In genomic region chr10:102155853-102156252, GRCm38 (mm10) we compare ENCODE assay signal across 20 mouse cellular contexts.
A peak's percentile ranks its signal among the peaks of the same experiment; 100 is the strongest.
DNase-seq lines count a peak whose midpoint lies in the region; ATAC-seq and TF ChIP-seq lines count a peak whose summit lies in the region.
"Had no signal": no experiment of that assay in that cellular context is flagged by ENCODE, and none has a peak within 500 bp of the region (broad histone marks: within the 10 kb centered on the region; RNA-seq: fewer than 3 reads in every experiment).

No protein-coding gene starts in this region.

- peak; percentile 30 for TF ChIP-seq CTCF in Patski (IDR thresholded peaks at IDR 0.05)

- in situ Hi-C loops in Patski (cut with MboI; ENCODE audit: low pct_unique_long_range_greater_than_20kb): no loop called here

- DNase-seq in hindbrain, embryonic 11.5 days (ENCODE audit: low spot score): peak; percentile 18
- no peak for DNase-seq in midbrain, embryonic 10.5 days (ENCODE audit: low spot score)
- DNase-seq in Patski (ENCODE audit: low read depth, low spot score): no peak
- DNase-seq in left cerebral cortex, adult 11 months (ENCODE audit: low spot score): no peak
- DNase-seq: adrenal gland, adult 2 months; cerebellum, adult 9-10 months; heart, adult 18-20 months; kidney, adult 2 months; right cerebral cortex, adult 18-20 months; spleen, adult 18-20 months had no signal

- no peak overlapping the region for H3K4me3 ChIP-seq in hindbrain, embryonic 11.5 days (ENCODE audit: low read depth, low read length)
- no peak overlapping the region for H3K4me3 ChIP-seq in hindbrain, embryonic 16.5 days (ENCODE audit: low read length)
- H3K4me3 ChIP-seq in midbrain, embryonic 12.5 days: no peak overlapping the region
- no peak overlapping the region for H3K4me3 ChIP-seq in midbrain, embryonic 10.5 days
- H3K4me3 ChIP-seq: hindbrain, embryonic 12.5 days; left cerebral cortex, adult 2 months; limb, embryonic 12.5 days; liver, embryonic 15.5 days; stomach, embryonic 15.5 days had no signal

- CTCF ChIA-PET in Patski (lab: Charles Lee): no interaction called here

- no peak overlapping the region for H3K9ac ChIP-seq in hindbrain, embryonic 11.5 days (ENCODE audit: low read depth, low read length)
- no peak overlapping the region for H3K9ac ChIP-seq in hindbrain, embryonic 16.5 days (ENCODE audit: low read depth, low read length)
- no peak overlapping the region for H3K9ac ChIP-seq in midbrain, embryonic 12.5 days (replicated peaks)
- H3K9ac ChIP-seq: hindbrain, embryonic 12.5 days; limb, embryonic 12.5 days; liver, embryonic 15.5 days; stomach, embryonic 15.5 days had no signal

- H3K36me3 ChIP-seq in hindbrain, embryonic 11.5 days (ENCODE audit: control insufficient read depth, insufficient read depth, low read length): no peaks in the 10 kb centered on the region
- no peaks in the 10 kb centered on the region for H3K36me3 ChIP-seq in hindbrain, embryonic 16.5 days (ENCODE audit: control insufficient read depth, insufficient read depth, low read length)
- H3K36me3 ChIP-seq in midbrain, embryonic 12.5 days: no peaks in the 10 kb centered on the region
- H3K36me3 ChIP-seq in midbrain, embryonic 10.5 days: no peaks in the 10 kb centered on the region
- H3K36me3 ChIP-seq: hindbrain, embryonic 12.5 days; limb, embryonic 12.5 days; liver, embryonic 15.5 days; stomach, embryonic 15.5 days had no signal

- no peaks in the 10 kb centered on the region for H3K4me1 ChIP-seq in hindbrain, embryonic 11.5 days (replicated peaks; ENCODE audit: control insufficient read depth, insufficient read depth, low read length)
- no peaks in the 10 kb centered on the region for H3K4me1 ChIP-seq in hindbrain, embryonic 16.5 days (ENCODE audit: control insufficient read depth, insufficient read depth, low read depth, low read length)
- no peaks in the 10 kb centered on the region for H3K4me1 ChIP-seq in midbrain, embryonic 12.5 days
- H3K4me1 ChIP-seq in midbrain, embryonic 10.5 days: 0 out of 2 replicates have a peak, but pooled peaks cover 5% of the 10 kb centered on the region
- H3K4me1 ChIP-seq: hindbrain, embryonic 12.5 days; limb, embryonic 12.5 days; liver, embryonic 15.5 days; stomach, embryonic 15.5 days had no signal

- POLR2A ChIA-PET in Patski (lab: Charles Lee): no interaction called here

- no peaks in the 10 kb centered on the region for H3K9me3 ChIP-seq in hindbrain, embryonic 11.5 days (ENCODE audit: control insufficient read depth, low read length)
- H3K9me3 ChIP-seq in hindbrain, embryonic 16.5 days (ENCODE audit: control insufficient read depth, low read length): no peaks in the 10 kb centered on the region
- H3K9me3 ChIP-seq in midbrain, embryonic 12.5 days: no peaks in the 10 kb centered on the region
- H3K9me3 ChIP-seq in midbrain, embryonic 10.5 days (replicated peaks): no peaks in the 10 kb centered on the region
- H3K9me3 ChIP-seq: hindbrain, embryonic 12.5 days; limb, embryonic 12.5 days; liver, embryonic 15.5 days; stomach, embryonic 15.5 days had no signal

- H3K4me2 ChIP-seq in hindbrain, embryonic 11.5 days (replicated peaks; ENCODE audit: low read depth, low read length): no peak overlapping the region
- H3K4me2 ChIP-seq in hindbrain, embryonic 16.5 days (ENCODE audit: low read length): no peak overlapping the region
- no peak overlapping the region for H3K4me2 ChIP-seq in midbrain, embryonic 12.5 days (replicated peaks)
- H3K4me2 ChIP-seq: hindbrain, embryonic 12.5 days; limb, embryonic 12.5 days; liver, embryonic 15.5 days; stomach, embryonic 15.5 days had no signal

- ATAC-seq in hindbrain, embryonic 11.5 days (ENCODE audit: low FRiP score): no peak
- no peak for ATAC-seq in hindbrain, embryonic 16.5 days
- peak; percentile 35; the same call in 1 of the 2 replicates for ATAC-seq in midbrain, embryonic 12.5 days (ENCODE audit: low FRiP score, low read depth)
- no peak for ATAC-seq in Patski
- 0 out of 2 replicates have a peak, but pooled peaks have one; percentile 55 for ATAC-seq in megakaryocyte-erythroid progenitor cell, adult 5-6 weeks (replicated peaks; ENCODE audit: low FRiP score, low TSS enrichment, poor library complexity, severe bottlenecking)

- 39% methylated on average over 1 of the region's 1 CpGs for WGBS in hindbrain, embryonic 11.5 days
- WGBS in hindbrain, embryonic 16.5 days: 41% methylated on average over 1 of the region's 1 CpGs
- 29% methylated on average over 1 of the region's 1 CpGs for WGBS in midbrain, embryonic 12.5 days
- 48% methylated on average over 1 of the region's 1 CpGs for WGBS in midbrain, embryonic 10.5 days

- H3K27me3 ChIP-seq in hindbrain, embryonic 11.5 days (ENCODE audit: control insufficient read depth, insufficient read depth, low read length): no peaks in the 10 kb centered on the region
- no peaks in the 10 kb centered on the region for H3K27me3 ChIP-seq in hindbrain, embryonic 16.5 days (replicated peaks; ENCODE audit: control insufficient read depth, insufficient read depth, low read length)
- no peaks in the 10 kb centered on the region for H3K27me3 ChIP-seq in midbrain, embryonic 12.5 days
- H3K27me3 ChIP-seq in midbrain, embryonic 10.5 days (ENCODE audit: low read depth, poor library complexity, severe bottlenecking): no peaks in the 10 kb centered on the region
- peaks cover 7% of the 10 kb centered on the region for H3K27me3 ChIP-seq in Patski
- H3K27me3 ChIP-seq: CH12.LX; hindbrain, embryonic 12.5 days; limb, embryonic 12.5 days; liver, embryonic 15.5 days; stomach, embryonic 15.5 days had no signal

- no peak overlapping the region for H3K27ac ChIP-seq in hindbrain, embryonic 11.5 days (ENCODE audit: low read depth, low read length)
- no peak overlapping the region for H3K27ac ChIP-seq in hindbrain, embryonic 16.5 days (ENCODE audit: low read depth, low read length)
- no peak overlapping the region for H3K27ac ChIP-seq in midbrain, embryonic 12.5 days (replicated peaks)
- H3K27ac ChIP-seq in midbrain, embryonic 10.5 days (replicated peaks): no peak overlapping the region
- H3K27ac ChIP-seq: hindbrain, embryonic 12.5 days; left cerebral cortex, adult 2 months; limb, embryonic 12.5 days; liver, embryonic 15.5 days; macrophage; stomach, embryonic 15.5 days had no signal

Comparison
In these comparisons a context has a peak if more than half of its experiments do, and no peak if none do; other contexts are left out.
1. ATAC-seq: peak in midbrain, embryonic 12.5 days (single experiment) and megakaryocyte-erythroid progenitor cell, adult 5-6 weeks (single experiment); none in hindbrain, embryonic 11.5 days (single experiment), hindbrain, embryonic 16.5 days (single experiment) and Patski (single experiment).